Mouse (Mus musculus) MEL (cell line): Measurements from ENCODE around the gene Hgfac. TPM values are rescaled to one million over a fixed set of nuclear protein-coding genes. Genes with fewer than 3 reads are reported as not detected.

Experiments used
- DNase-seq: peaks from one replicate; pipeline ENCODE4 v3.0.0; 2011; ENCODE audit warnings: low read depth, low spot score
- H3K27ac ChIP-seq: 2 replicates; pipeline ENCODE4 v1.5.1; 2012; ENCODE audit warnings: low read depth, mild to moderate bottlenecking, control low read depth, low read length, moderate library complexity; ENCODE audit not compliant: control insufficient read depth
- H3K27me3 ChIP-seq, 2 experiments: fragments of 150-350 bp in 1 of 2; sonication (generic) in 1 of 2; 2 replicates each; pipeline ENCODE4 v1.6.1; 2012; ENCODE audit warnings: low read length in 2 of 2, mild to moderate bottlenecking in 2 of 2, improper control_type of control experiment in 1 of 2, moderate library complexity in 1 of 2; ENCODE audit not compliant: insufficient read depth in 2 of 2, control insufficient read depth in 1 of 2
- H3K36me3 ChIP-seq, 2 experiments: 2 replicates each; pipeline ENCODE4 v1.6.1; 2012 to 2014; ENCODE audit warnings: low read length in 2 of 2, improper control_type of control experiment in 1 of 2, inconsistent platforms in 1 of 2, mild to moderate bottlenecking in 1 of 2; ENCODE audit not compliant: insufficient read depth in 2 of 2, control insufficient read depth in 1 of 2
- H3K4me1 ChIP-seq, 2 experiments: fragments of 150-350 bp in 1 of 2; sonication (generic) in 1 of 2; 2 replicates each; pipeline ENCODE4 v1.6.1; 2012; ENCODE audit warnings: low read length in 2 of 2, improper control_type of control experiment in 1 of 2, mild to moderate bottlenecking in 1 of 2; ENCODE audit not compliant: insufficient read depth in 2 of 2, control insufficient read depth in 1 of 2
- H3K4me3 ChIP-seq, 2 experiments: fragments of 150-350 bp in 1 of 2; sonication (generic) in 1 of 2; 2 replicates each; pipeline ENCODE4 v1.5.1; 2012; ENCODE audit warnings: low read depth in 2 of 2, low read length in 2 of 2, mild to moderate bottlenecking in 2 of 2, moderate library complexity in 2 of 2, control low read depth in 1 of 2, improper control_type of control experiment in 1 of 2; ENCODE audit not compliant: control insufficient read depth in 1 of 2, insufficient read depth in 1 of 2
- H3K79me2 ChIP-seq: 2 replicates; pipeline ENCODE4 v1.6.1; 2012; ENCODE audit warnings: mild to moderate bottlenecking, low read length, moderate library complexity; ENCODE audit not compliant: control insufficient read depth, poor library complexity, insufficient read depth
- H3K9ac ChIP-seq: 2 replicates; pipeline ENCODE4 v1.6.1; 2012; ENCODE audit warnings: low read depth, mild to moderate bottlenecking, control low read depth, low read length, moderate library complexity; ENCODE audit not compliant: control insufficient read depth, poor library complexity, severe bottlenecking
- H3K9me3 ChIP-seq: fragments of 150-350 bp; sonication (generic); replicated peaks from 2 replicates; pipeline ENCODE4 v1.6.1; 2012; ENCODE audit warnings: mild to moderate bottlenecking, low read length, improper control_type of control experiment, moderate library complexity; ENCODE audit not compliant: insufficient read depth
- CTCF ChIP-seq, 3 experiments: IDR thresholded peaks in 2 of 3; conservative IDR thresholded peaks in 1 of 3; 2 replicates each; pipeline ENCODE4 v1.5.1; 2011 to 2012; ENCODE audit warnings: low read length in 3 of 3, low read depth in 2 of 3, mild to moderate bottlenecking in 2 of 3, improper control_type of control experiment in 1 of 3, inconsistent platforms in 1 of 3, mixed read lengths in 1 of 3, moderate library complexity in 1 of 3; ENCODE audit not compliant: control insufficient read depth in 1 of 3, insufficient read depth in 1 of 3, poor library complexity in 1 of 3, severe bottlenecking in 1 of 3
- ETS1 ChIP-seq: IDR thresholded peaks from 2 replicates; pipeline ENCODE4 v1.6.1; 2012; ENCODE audit warnings: low read depth, mild to moderate bottlenecking, inconsistent platforms, low read length, improper control_type of control experiment, moderate library complexity
- JUND ChIP-seq: IDR thresholded peaks from 2 replicates; pipeline ENCODE4 v1.6.1; 2011; ENCODE audit warnings: low read depth, mild to moderate bottlenecking, improper control_type of control experiment, low read length
- MXI1 ChIP-seq: IDR thresholded peaks from 2 replicates; pipeline ENCODE4 v1.6.1; 2011; ENCODE audit warnings: mild to moderate bottlenecking, low read depth, low read length, improper control_type of control experiment
- MYB ChIP-seq: IDR thresholded peaks from 2 replicates; pipeline ENCODE4 v1.6.1; 2011; ENCODE audit warnings: mild to moderate bottlenecking, low read depth, low read length, improper control_type of control experiment
- SMC3 ChIP-seq: IDR thresholded peaks from 2 replicates; pipeline ENCODE4 v1.6.1; 2011; ENCODE audit warnings: low read depth, low read length, improper control_type of control experiment
- TAL1 ChIP-seq: IDR thresholded peaks from 2 replicates; pipeline ENCODE4 v1.6.1; 2012; ENCODE audit warnings: mild to moderate bottlenecking, inconsistent platforms, low read length, moderate library complexity, mixed read lengths
- UBTF ChIP-seq: IDR thresholded peaks from 2 replicates; pipeline ENCODE4 v1.6.1; 2012; ENCODE audit warnings: low read depth, mild to moderate bottlenecking, inconsistent platforms, low read length, improper control_type of control experiment, moderate library complexity, borderline replicate concordance; ENCODE audit not compliant: insufficient read depth
- USF1 ChIP-seq: IDR thresholded peaks from 2 replicates; pipeline ENCODE4 v1.6.1; 2014; ENCODE audit warnings: low read depth, mild to moderate bottlenecking, inconsistent platforms, low read length, improper control_type of control experiment, moderate library complexity
- ZKSCAN1 ChIP-seq: IDR thresholded peaks from 2 replicates; pipeline ENCODE4 v1.6.1; 2012; ENCODE audit warnings: low read depth, mild to moderate bottlenecking, inconsistent platforms, low read length, improper control_type of control experiment, moderate library complexity
- ZMIZ1 ChIP-seq: IDR thresholded peaks from 2 replicates; pipeline ENCODE4 v1.6.1; 2012; ENCODE audit warnings: low read depth, mild to moderate bottlenecking, inconsistent platforms, low read length, improper control_type of control experiment, moderate library complexity
- polyA plus RNA-seq, 2 experiments: library from polyadenylated mRNA; stranded (reverse) in 1 of 2; unstranded in 1 of 2; fragments of >175 nt in 1 of 2; fragments of >200 nt in 1 of 2; gene quantifications; 2 replicates each; pipeline versions ENCODE4 v1.2.1 to v1.2.4; 2012; ENCODE audit warnings: low replicate concordance in 2 of 2, low read depth in 1 of 2; ENCODE audit not compliant: insufficient read length in 2 of 2, insufficient read depth in 1 of 2, missing spikeins in 1 of 2
- total RNA-seq: library from RNA; depleted of rRNA; stranded (reverse); fragments of 300-350 nt; gene quantifications from 2 replicates; pipeline ENCODE4 v1.2.3, GENCODE M21; 2012; rRNA removed

Gene Hgfac
- 0.39 and 0.62 TPM in 2 replicates for total RNA-seq
- polyA plus RNA-seq = 1 to 10 TPM in 1 of 2 experiments, not detected in 1; 1.6 TPM

DNA sequence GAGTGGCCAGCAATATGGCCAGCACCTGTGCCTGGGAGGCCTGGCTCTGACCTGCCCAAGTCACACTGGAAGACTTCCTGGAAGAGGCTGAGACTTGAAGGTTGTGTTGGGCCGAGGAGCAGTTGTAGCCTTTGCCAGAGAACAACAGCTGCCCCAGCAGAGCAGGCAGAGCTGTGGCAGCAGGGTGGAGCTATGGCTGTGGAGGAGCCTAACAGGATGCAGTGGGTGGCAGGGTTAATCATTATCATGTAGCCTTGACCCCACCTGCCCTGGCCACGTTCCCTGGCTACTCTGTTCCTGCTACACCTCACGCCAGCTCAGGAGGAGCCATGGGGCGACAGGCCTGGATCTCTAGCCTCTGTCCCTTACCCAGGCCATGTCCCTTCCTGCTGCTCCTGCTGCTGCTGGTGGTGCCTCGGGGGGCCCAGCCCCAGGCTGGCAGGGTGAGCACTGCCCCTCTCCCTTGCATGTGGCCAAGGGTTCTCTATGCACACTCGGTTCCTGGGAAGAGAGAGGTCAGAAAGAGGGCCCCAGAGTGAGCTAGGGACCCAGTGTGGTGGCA, at the start of gene Hgfac:
Gene Hgfac, plus strand, starts transcription at position 242 of the 562 bp plus-strand sequence.
- H3K36me3 ChIP-seq = no peaks in the 10 kb centered on the region
- peak within 1 kb of the TSS; percentile 46 to 51; a peak in 3 of 4 replicates for H3K4me3 ChIP-seq
- peak within 1 kb of the TSS; percentile 55 for H3K9ac ChIP-seq
- H3K79me2 ChIP-seq = no peaks in the 10 kb centered on the region; the same call in 1 of the 2 replicates
- DNase-seq = no peak
- H3K4me1 ChIP-seq = peaks cover 3 to 21% of the 10 kb centered on the region in 2 experiments; a peak in 3 of 4 replicates
- no peak within 1 kb of the TSS for H3K27ac ChIP-seq
- TF ChIP-seq USF1 = no peak
- no peak for TF ChIP-seq MYB
- TF ChIP-seq JUND = no peak
- no peak for TF ChIP-seq ETS1
- TF ChIP-seq ZKSCAN1 = no peak
- no peak for TF ChIP-seq UBTF
- TF ChIP-seq CTCF (IDR thresholded peaks at IDR 0.05 in 2 of 3, conservative IDR thresholded peaks at IDR 0.05 in 1 of 3; ENCODE audit: control insufficient read depth in 1 of 3, insufficient read depth in 1 of 3, low read depth in 2 of 3, low read length in 3 of 3, poor library complexity in 1 of 3, severe bottlenecking in 1 of 3) = no peak
- TF ChIP-seq TAL1 = no peak
- TF ChIP-seq MXI1 = no peak
- TF ChIP-seq, all 39 proteins: peak for 0
- H3K9me3 ChIP-seq = no peaks in the 10 kb centered on the region
- no peaks in the 10 kb centered on the region for H3K27me3 ChIP-seq

DNA sequence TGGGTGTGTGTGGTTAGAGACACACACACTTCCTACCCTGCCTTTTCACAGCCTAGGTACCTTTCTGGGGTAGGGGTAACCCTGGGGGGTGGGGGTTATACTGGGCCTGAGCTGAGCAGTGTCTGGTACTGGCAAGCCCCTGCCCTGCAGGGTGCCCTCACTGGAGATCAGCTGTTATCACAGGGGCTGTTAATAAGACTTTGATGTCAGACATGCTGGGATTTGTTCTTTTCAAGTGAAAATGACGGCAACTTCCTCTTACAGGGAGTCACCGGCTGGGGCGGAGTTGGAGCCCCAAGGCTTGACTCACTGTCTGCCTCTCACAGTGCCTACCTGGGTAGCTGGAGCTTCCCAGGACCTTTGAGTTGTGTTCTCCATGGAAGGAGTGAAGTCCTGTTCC, 42.6 kb upstream of the Hgfac start:
- no peaks in the 10 kb centered on the region for H3K79me2 ChIP-seq
- peaks cover 0 to 9% of the 10 kb centered on the region in 2 experiments; a peak in 3 of 4 replicates for H3K4me1 ChIP-seq
- peaks cover 0 to 4% of the 10 kb centered on the region in 2 experiments; a peak in 2 of 4 replicates for H3K36me3 ChIP-seq
- H3K9ac ChIP-seq = no peak overlapping the region
- no peaks in the 10 kb centered on the region for H3K27me3 ChIP-seq
- H3K4me3 ChIP-seq = no peak overlapping the region
- 0 out of 2 replicates have a peak, but pooled peaks have one; percentile 11 for TF ChIP-seq ETS1
- TF ChIP-seq ZKSCAN1 = no peak
- peak; percentile 68 for DNase-seq
- H3K27ac ChIP-seq = no peak overlapping the region
- H3K9me3 ChIP-seq = no peaks in the 10 kb centered on the region

DNA sequence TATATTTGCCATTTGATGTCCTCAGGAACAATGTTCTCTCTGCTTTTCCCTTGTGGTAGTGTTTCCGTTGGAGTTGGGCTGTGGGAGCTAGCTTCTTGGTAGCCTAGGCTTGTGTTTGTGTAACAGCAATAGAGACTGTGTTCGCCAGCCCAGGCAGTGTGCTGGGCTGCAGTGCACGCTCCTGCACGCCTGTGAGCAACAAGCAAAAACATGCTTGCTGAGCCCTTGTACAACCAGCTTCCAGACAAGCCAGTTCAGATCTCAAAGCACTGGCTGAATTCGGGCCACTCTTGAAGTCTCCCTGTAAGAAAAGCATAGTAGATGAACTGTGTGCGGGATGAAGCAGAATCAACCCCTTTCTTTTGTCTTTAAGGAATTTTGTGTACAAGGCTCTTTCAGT, 42.0 kb upstream of the Hgfac start:
- H3K27ac ChIP-seq = no peak overlapping the region
- H3K4me1 ChIP-seq = peaks cover 0 to 9% of the 10 kb centered on the region in 2 experiments; a peak in 3 of 4 replicates
- H3K79me2 ChIP-seq = no peaks in the 10 kb centered on the region
- no peaks in the 10 kb centered on the region for H3K9me3 ChIP-seq
- H3K4me3 ChIP-seq = no peak overlapping the region
- no peaks in the 10 kb centered on the region for H3K27me3 ChIP-seq
- TF ChIP-seq SMC3 = no peak
- no peak for TF ChIP-seq USF1
- no peak for TF ChIP-seq JUND
- no peak for TF ChIP-seq ZMIZ1
- TF ChIP-seq, all 39 proteins: peak for 0
- no peak overlapping the region for H3K9ac ChIP-seq
- no peak for DNase-seq
- H3K36me3 ChIP-seq = peaks cover 0 to 4% of the 10 kb centered on the region in 2 experiments; a peak in 2 of 4 replicates
